Mouse (Mus musculus) forelimb bud, embryonic 11.5 days (tissue): ENCODE data around the gene Ccdc33.

Experiments used
- DNase-seq: peaks from one replicate; pipeline ENCODE4 v3.0.0-alpha.2; 2012; ENCODE audit warnings: low read depth, low spot score

The Ccdc33 gene

DNA sequence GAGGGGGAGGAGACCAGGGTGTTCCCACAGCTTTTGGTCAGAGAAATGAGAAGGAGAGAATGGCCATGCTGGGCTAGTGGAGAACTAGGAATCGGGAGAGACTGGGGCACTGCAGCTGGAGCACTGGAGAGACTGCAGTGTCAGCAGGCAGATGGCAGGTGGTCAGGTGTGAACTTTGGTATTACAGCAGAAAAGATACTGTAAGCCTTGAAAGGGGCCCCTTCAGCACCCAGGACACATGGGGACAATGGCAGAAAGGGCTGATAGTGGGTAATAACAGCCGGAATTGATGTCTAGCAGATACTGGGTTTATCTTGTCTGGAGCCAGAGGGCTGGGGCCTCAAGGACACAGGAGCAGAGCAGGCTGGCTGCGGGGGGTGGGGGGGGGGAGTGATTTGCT lies 139.8 kb downstream of the Ccdc33 start:
- DNase-seq: no peak
